Mouse (Mus musculus) neural tube, embryonic 13.5 days (tissue): ENCODE results near the gene Tex12. TPM values are rescaled to one million over a fixed set of nuclear protein-coding genes. Genes with fewer than 3 reads are reported as not detected.

Experiments
- ATAC-seq: fragments of 200-750 bp; cut with Nextera tagmentation; 2 replicates; pipeline ENCODE4 v1.8.0; 2017; ENCODE audit warnings: low read depth, mild to moderate bottlenecking, moderate TSS enrichment, moderate library complexity
- H3K27ac ChIP-seq: fragments of 300-500 bp; sonication (generic); replicated peaks from 2 replicates; pipeline ENCODE4 v1.5.1; 2015; ENCODE audit warnings: moderate library complexity, mild to moderate bottlenecking, inconsistent platforms
- H3K27me3 ChIP-seq: fragments of 300-500 bp; sonication (generic); 2 replicates; pipeline ENCODE4 v1.6.1; 2015; ENCODE audit warnings: mild to moderate bottlenecking, inconsistent platforms
- H3K36me3 ChIP-seq: fragments of 300-500 bp; sonication (generic); 2 replicates; pipeline ENCODE4 v1.6.1; 2015; ENCODE audit warnings: mild to moderate bottlenecking, inconsistent platforms
- H3K4me1 ChIP-seq: fragments of 300-500 bp; sonication (generic); replicated peaks from 2 replicates; pipeline ENCODE4 v1.6.1; 2015; ENCODE audit warnings: inconsistent platforms
- H3K4me2 ChIP-seq: fragments of 300-500 bp; sonication (generic); 2 replicates; pipeline ENCODE4 v1.6.1; 2015; ENCODE audit warnings: inconsistent platforms, mild to moderate bottlenecking, moderate library complexity
- H3K4me3 ChIP-seq: fragments of 300-500 bp; sonication (generic); 2 replicates; pipeline ENCODE4 v1.5.1; 2015; ENCODE audit warnings: mild to moderate bottlenecking, inconsistent platforms
- H3K9ac ChIP-seq: fragments of 300-500 bp; sonication (generic); 2 replicates; pipeline ENCODE4 v1.6.1; 2015; ENCODE audit warnings: moderate library complexity, mild to moderate bottlenecking, inconsistent platforms
- H3K9me3 ChIP-seq: fragments of 300-500 bp; sonication (generic); 2 replicates; pipeline ENCODE4 v1.6.1; 2016; ENCODE audit warnings: inconsistent platforms
- WGBS: fragments of 180-500 bp; shearing (Covaris S2); methylation state at CpG from one replicate; pipeline ENCODE4 v1.1.7; 2015; 5-methylcytosine and 5-hydroxymethylcytosine counted together
- polyA plus RNA-seq: library from polyadenylated mRNA; unstranded; fragments of >200 nt; fragmentation: Nextera tagmentation; extraction: Ambion mirVana; gene quantifications from 2 replicates; pipeline ENCODE4 v1.2.1, GENCODE M21; 2015

The Tex12 gene
- polyA plus RNA-seq: not detected in 2 replicates

GRCm38 (mm10) chr9:50561145-50561917 is at the start of gene Tex12:
Tex12 (minus strand) TSS chr9:50561325.
- WGBS: 87% methylated on average over 38 of the region's 38 CpGs
- H3K27ac ChIP-seq: no peak within 1 kb of the TSS
- H3K27me3 ChIP-seq: no peaks in the 10 kb centered on the region
- H3K9ac ChIP-seq: no peak within 1 kb of the TSS
- no peak for ATAC-seq
- no peak within 1 kb of the TSS for H3K4me2 ChIP-seq
- no peaks in the 10 kb centered on the region for H3K4me1 ChIP-seq
- H3K36me3 ChIP-seq: no peaks in the 10 kb centered on the region
- no peak within 1 kb of the TSS for H3K4me3 ChIP-seq
- H3K9me3 ChIP-seq: 0 out of 2 replicates have a peak, but pooled peaks cover 5% of the 10 kb centered on the region

- Histone ChIP-seq H3K4me1 (peaks cover 32% of the 10 kb centered on the region), H3K27ac (peak overlapping the region; percentile 93), H3K4me2 (peak overlapping the region; percentile 94), H3K27me3 (no peaks in the 10 kb centered on the region), H3K9ac (peak overlapping the region; percentile 93), H3K9me3 (no peaks in the 10 kb centered on the region), H3K4me3 (peak overlapping the region; percentile 88), H3K36me3 (peaks cover 43% of the 10 kb centered on the region)
- 3% methylated on average over 6 of the region's 6 CpGs for WGBS
- no peak; the same call in 1 of the 2 replicates for ATAC-seq
Observed at GRCm38 (mm10) chr9:50604338-50604737, 43.2 kb upstream of the Tex12 start.

- Histone ChIP-seq H3K9ac (peak overlapping the region; percentile 93), H3K36me3 (peaks cover 44% of the 10 kb centered on the region), H3K4me1 (peaks cover 32% of the 10 kb centered on the region), H3K4me2 (peak overlapping the region; percentile 94), H3K27me3 (no peaks in the 10 kb centered on the region), H3K27ac (peak overlapping the region; percentile 93), H3K9me3 (no peaks in the 10 kb centered on the region), H3K4me3 (peak overlapping the region; percentile 88)
- under 1% methylated on average over 24 of the region's 24 CpGs for WGBS
- ATAC-seq: peak; percentile 90
Observed at GRCm38 (mm10) chr9:50603998-50604324, 42.8 kb upstream of the Tex12 start.

- Histone ChIP-seq H3K36me3 (peaks cover 44% of the 10 kb centered on the region), H3K9ac (peak within 1 kb of the TSS; percentile 93)
- under 1% methylated on average over 48 of the region's 48 CpGs for WGBS
Observed at GRCm38 (mm10) chr9:50603189-50603997, 42.3 kb upstream of the Tex12 start, which contains the start of the genes Sdhd and Timm8b. Sdhd (minus strand) TSS chr9:50603812. Timm8b (plus strand) TSS chr9:50603910.

DNA sequence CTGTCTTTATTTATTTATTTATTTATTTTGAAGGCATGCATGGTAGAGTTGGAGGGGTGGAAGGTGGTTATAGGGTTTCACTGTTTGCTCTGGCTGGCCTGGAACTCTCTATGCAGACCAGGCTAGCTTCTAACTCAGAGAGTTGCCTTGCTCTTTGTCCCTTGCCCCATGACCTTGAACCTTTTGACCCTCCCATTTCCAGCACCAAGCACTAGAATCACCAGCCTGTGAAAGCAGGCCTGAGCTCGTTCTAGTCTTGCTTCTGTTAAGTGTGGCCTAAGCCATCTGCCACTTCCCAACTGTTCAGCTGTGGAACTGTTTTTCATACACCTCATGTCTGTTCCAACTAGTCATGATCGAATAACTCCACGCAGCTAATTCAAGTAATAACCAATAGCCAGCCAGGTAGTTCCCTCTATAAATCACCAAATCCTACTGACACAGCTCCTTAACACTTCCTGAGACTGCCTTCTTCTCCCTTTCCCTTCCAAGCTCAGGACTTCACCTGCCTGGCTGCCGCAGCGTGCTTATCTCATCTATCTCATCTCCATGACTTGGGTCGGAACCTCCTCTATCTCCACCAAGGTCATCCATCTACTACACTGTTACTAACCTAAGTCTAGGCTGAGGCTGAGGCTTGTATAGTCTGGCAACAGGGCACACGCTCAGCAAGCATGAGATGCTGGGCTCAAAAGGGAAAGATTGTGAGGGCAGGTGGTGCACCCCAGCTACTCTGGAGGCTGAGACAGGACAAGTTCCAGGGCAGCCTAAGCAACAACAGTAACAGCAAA is 41.1 kb upstream of the Tex12 start:
- no peaks in the 10 kb centered on the region for H3K27me3 ChIP-seq
- peak overlapping the region; percentile 93 for H3K9ac ChIP-seq
- peak overlapping the region; percentile 94 for H3K4me2 ChIP-seq
- H3K9me3 ChIP-seq: no peaks in the 10 kb centered on the region
- H3K36me3 ChIP-seq: peaks cover 44% of the 10 kb centered on the region
- ATAC-seq: no peak
- H3K4me3 ChIP-seq: peak overlapping the region; percentile 88
- no peak overlapping the region for H3K27ac ChIP-seq
- peaks cover 32% of the 10 kb centered on the region for H3K4me1 ChIP-seq
- 88% methylated on average over 7 of the region's 7 CpGs for WGBS

More at GRCm38 (mm10) chr9:50603189-50603997, 42.3 kb upstream of the Tex12 start, which contains the start of the genes Sdhd and Timm8b:
- peak within 1 kb of the TSS; percentile 88 for H3K4me3 ChIP-seq
- peaks cover 32% of the 10 kb centered on the region for H3K4me1 ChIP-seq
- peak within 1 kb of the TSS; percentile 93 for H3K27ac ChIP-seq
- peak within 1 kb of the TSS; percentile 94 for H3K4me2 ChIP-seq
- ATAC-seq: peak; percentile 97
- no peaks in the 10 kb centered on the region for H3K9me3 ChIP-seq
- H3K27me3 ChIP-seq: no peaks in the 10 kb centered on the region

- Histone ChIP-seq H3K27ac (no peak overlapping the region), H3K4me3 (no peak overlapping the region), H3K36me3 (peaks cover 45% of the 10 kb centered on the region), H3K9me3 (no peaks in the 10 kb centered on the region), H3K9ac (no peak overlapping the region), H3K4me2 (0 out of 2 replicates have a peak overlapping the region, but pooled peaks have one; percentile 94), H3K4me1 (peaks cover 32% of the 10 kb centered on the region), H3K27me3 (no peaks in the 10 kb centered on the region)
- ATAC-seq: no peak
- 82% methylated on average over 6 of the region's 6 CpGs for WGBS
Observed at GRCm38 (mm10) chr9:50601536-50601935, 40.4 kb upstream of the Tex12 start.

- Histone ChIP-seq H3K4me2 (no peak overlapping the region), H3K4me1 (peaks cover 10% of the 10 kb centered on the region), H3K27ac (no peak overlapping the region), H3K36me3 (peaks cover 58% of the 10 kb centered on the region), H3K4me3 (no peak overlapping the region), H3K9ac (no peak overlapping the region), H3K27me3 (no peaks in the 10 kb centered on the region), H3K9me3 (no peaks in the 10 kb centered on the region)
- WGBS: 93% methylated on average over 8 of the region's 8 CpGs
- no peak for ATAC-seq
Observed at GRCm38 (mm10) chr9:50596973-50597372, 35.8 kb upstream of the Tex12 start.

DNA sequence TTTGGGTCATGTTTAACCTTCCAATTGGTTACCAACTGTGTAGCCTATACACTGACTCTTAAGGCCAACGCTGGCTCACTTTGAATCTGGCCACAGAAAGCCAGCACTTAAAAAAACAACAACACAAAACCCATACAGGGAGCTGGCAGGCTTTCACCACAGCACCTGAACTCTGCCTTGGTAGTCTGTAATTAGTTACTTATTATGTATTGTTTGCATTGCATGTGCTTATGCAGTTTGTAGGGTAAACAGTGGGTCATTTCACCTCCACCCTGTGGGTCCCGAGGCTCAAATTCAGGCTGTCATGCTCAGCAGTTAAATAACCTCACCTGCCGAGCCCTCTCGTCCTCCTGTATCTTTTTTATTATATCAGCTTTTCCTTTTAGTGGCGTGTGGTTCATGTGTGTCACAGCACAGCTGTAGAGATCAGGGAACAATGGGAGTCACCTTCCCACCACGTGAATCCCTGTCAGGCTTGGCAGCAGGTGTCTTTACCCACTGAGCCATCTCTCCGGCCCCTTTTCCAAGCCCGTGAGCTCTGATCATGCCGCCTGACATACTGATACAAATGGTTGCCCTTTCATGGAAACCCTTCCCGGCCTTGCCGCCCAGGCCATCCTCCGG is 33.8 kb upstream of the Tex12 start:
- no peak overlapping the region for H3K9ac ChIP-seq
- no peaks in the 10 kb centered on the region for H3K4me1 ChIP-seq
- no peak overlapping the region for H3K27ac ChIP-seq
- no peak overlapping the region for H3K4me2 ChIP-seq
- H3K36me3 ChIP-seq: peaks cover 51% of the 10 kb centered on the region
- H3K4me3 ChIP-seq: no peak overlapping the region
- no peaks in the 10 kb centered on the region for H3K27me3 ChIP-seq
- H3K9me3 ChIP-seq: no peaks in the 10 kb centered on the region
- ATAC-seq: no peak
- WGBS: 78% methylated on average over 12 of the region's 12 CpGs

DNA sequence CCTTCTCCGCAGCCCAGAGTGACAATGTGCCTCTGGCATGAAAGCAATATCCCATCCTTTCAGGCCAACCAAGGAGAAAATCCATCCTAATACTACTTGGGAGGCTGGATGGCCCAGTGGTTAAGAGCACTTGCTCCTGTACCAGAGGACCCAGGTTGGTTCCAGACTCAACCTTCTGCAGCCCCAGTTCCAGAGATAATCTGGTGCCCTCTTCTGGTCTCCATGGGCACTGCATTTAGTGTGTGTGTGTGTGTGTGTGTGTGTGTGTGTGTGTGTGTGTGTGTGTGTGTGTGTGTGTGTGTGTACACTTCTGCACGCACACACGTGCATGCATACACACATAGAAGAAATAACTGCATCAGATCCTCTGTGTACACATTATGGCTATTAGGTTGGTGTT is 32.4 kb upstream of the Tex12 start:
- H3K9me3 ChIP-seq: no peaks in the 10 kb centered on the region
- H3K9ac ChIP-seq: no peak overlapping the region
- H3K4me1 ChIP-seq: no peaks in the 10 kb centered on the region
- H3K36me3 ChIP-seq: peaks cover 38% of the 10 kb centered on the region
- no peak overlapping the region for H3K27ac ChIP-seq
- H3K27me3 ChIP-seq: no peaks in the 10 kb centered on the region
- H3K4me3 ChIP-seq: no peak overlapping the region
- whole genome bisulfite sequencing: 79% methylated on average over 3 of the region's 3 CpGs
- ATAC-seq: no peak
- H3K4me2 ChIP-seq: no peak overlapping the region

DNA sequence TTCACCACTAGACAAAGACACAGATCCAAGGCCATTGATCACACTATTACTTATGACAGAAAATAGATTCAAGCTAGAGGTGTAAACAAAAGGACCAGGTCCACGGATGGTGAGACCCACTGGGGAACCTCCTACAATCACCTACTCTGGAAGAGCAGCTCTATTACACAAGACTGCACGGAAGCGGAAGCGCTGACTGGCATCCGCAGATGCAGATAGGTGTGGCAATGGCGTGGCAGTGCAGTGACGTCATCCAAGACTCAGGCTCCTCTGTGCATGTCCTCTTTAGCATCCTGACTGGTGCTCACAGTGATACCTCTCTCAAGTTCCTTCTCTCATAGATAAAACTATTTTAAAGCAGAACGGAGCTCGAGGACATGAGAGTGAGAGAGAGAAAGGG is 31.8 kb upstream of the Tex12 start:
- 88% methylated on average over 9 of the region's 9 CpGs for WGBS
- no peak for ATAC-seq

GRCm38 (mm10) chr9:50590856-50591518 is 29.9 kb upstream of the Tex12 start:
- Histone ChIP-seq H3K27me3 (no peaks in the 10 kb centered on the region), H3K4me3 (no peak overlapping the region), H3K9me3 (no peaks in the 10 kb centered on the region), H3K36me3 (peaks cover 14% of the 10 kb centered on the region), H3K9ac (no peak overlapping the region), H3K27ac (no peak overlapping the region), H3K4me2 (no peak overlapping the region), H3K4me1 (no peaks in the 10 kb centered on the region)
- WGBS: 79% methylated on average over 10 of the region's 10 CpGs
- ATAC-seq: no peak

More for the DNA sequence above, 31.8 kb upstream of the Tex12 start:
- Histone ChIP-seq H3K4me2 (no peak overlapping the region), H3K4me3 (no peak overlapping the region), H3K9ac (no peak overlapping the region), H3K9me3 (no peaks in the 10 kb centered on the region), H3K27ac (no peak overlapping the region), H3K36me3 (peaks cover 32% of the 10 kb centered on the region), H3K27me3 (no peaks in the 10 kb centered on the region), H3K4me1 (no peaks in the 10 kb centered on the region)
